Mouse (Mus musculus): ENCODE measurements around the gene Sgk2. TPM values are rescaled to one million over a fixed set of nuclear protein-coding genes. Genes with fewer than 3 reads are reported as not detected.

Sgk2 gene
- total RNA-seq (2022) = 1 to 10 TPM in 2 of 4 experiments, not detected in 2; 1.5 to 2.6 TPM

GRCm38 (mm10) chr2:162987218-162987617 is at the start of gene Sgk2:
Gene Sgk2, plus strand, starts transcription at chr2:162987330.
- no peak for DNase-seq

GRCm38 (mm10) chr2:162939562-162939961 is 47.6 kb upstream of the Sgk2 start:
- DNase-seq = no peak

DNA sequence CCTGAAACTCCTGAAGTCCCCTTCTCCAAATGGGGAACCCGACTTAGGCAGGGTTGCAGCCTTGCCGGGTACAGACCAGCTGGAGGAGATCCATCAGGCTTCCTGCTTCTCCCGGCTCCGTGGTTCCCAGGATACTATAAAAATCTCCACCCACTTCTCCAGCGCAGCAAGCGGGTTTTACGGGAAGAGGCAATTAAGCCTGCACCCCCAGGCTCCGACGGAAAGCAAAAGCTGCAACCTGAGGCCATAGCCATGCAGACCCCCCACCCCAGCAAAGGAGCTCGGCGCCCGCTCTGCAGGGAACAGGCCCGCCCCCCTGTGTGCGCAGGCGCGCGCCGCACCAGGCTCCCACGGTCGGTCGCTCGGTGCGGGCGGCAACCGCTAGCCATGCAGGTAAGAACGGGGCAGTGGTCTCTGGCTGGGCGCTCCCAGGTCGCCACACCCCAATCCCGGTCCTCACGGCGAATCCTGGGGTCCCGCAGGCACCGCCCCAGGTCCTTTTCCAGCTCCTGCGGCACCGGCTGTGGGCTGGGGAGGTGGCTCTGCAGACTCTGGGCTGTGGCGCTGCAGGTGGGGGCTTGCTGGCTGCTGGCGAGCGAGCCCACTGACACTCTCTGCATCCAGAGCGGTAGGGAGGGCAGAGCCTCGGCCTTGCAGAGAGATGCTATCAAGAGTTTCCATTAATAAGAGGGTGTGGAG is 43.8 kb upstream of the Sgk2 start, which contains the start of gene L3mbtl1:
L3mbtl1 (plus strand) TSS at position 325 of the 699 bp plus-strand sequence.
- no peak for DNase-seq

- no peak for DNase-seq
Measured at GRCm38 (mm10) chr2:162943931-162944330, 43.2 kb upstream of the Sgk2 start.

GRCm38 (mm10) chr2:162946964-162947363 is 40.2 kb upstream of the Sgk2 start:
- DNase-seq = no peak

DNA sequence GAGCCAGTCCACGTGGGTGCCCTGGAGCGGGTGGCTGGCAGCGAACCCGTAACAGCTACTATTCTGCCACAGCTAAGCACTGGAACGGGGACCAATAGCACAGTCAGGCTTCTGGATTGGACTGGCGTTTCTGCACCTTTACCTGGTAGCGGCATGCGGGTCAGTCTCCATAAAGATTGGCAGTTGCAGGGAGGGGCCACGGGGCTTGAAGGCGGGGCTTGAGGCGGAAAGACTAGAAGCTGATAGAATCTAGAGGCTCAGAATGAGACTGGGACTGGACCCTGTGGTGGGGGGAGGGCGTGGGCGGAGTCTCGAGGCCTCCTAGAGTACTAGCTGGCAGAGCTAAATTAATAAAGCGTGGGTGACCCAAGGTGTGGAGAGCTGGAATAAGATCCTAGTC is 39.4 kb upstream of the Sgk2 start:
- DNase-seq = no peak

GRCm38 (mm10) chr2:162948221-162948620 is 38.9 kb upstream of the Sgk2 start:
- DNase-seq = no peak

- no peak for DNase-seq
Measured at GRCm38 (mm10) chr2:162950776-162951175, 36.4 kb upstream of the Sgk2 start.

DNA sequence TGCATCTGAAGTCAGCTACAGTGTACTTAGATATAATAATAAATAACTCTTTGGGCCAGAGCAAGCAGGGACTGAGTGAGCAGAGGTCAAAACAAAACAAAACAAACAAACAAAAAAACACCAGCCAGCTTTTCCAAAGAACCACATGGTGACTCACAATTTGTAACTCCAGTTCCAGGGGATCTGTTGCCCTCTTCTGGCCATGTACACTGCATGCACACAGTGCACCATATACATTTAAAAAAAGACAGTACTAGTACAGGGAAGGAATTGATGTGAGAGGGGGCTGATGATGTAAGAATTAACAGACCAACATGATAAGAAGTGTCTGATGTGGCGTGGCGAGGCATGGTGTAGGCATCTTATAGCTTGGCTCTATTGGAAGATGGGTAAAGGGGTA is 30.3 kb upstream of the Sgk2 start:
- no peak for DNase-seq

GRCm38 (mm10) chr2:162961321-162961720 is 25.8 kb upstream of the Sgk2 start:
- no peak for DNase-seq

DNA sequence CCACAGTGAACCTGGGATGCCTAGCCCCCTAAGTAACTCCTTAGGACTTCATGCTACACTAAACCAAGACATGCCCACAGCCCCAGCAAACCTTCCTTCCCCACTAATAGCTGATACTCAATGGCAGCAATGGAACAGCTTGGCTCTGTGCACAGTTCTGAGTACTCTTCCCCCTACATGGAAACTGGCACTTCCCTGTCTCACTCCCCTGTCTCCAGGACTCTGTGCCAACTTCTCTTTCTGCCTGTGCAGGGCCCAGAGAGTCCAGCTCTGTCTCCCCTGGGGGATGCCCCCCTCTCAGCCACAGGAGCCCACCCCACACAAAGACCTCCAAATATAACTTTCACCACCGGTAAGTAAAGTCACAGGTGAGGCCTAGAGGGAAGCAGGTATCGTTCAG is 20.4 kb upstream of the Sgk2 start:
- no peak for DNase-seq

DNA sequence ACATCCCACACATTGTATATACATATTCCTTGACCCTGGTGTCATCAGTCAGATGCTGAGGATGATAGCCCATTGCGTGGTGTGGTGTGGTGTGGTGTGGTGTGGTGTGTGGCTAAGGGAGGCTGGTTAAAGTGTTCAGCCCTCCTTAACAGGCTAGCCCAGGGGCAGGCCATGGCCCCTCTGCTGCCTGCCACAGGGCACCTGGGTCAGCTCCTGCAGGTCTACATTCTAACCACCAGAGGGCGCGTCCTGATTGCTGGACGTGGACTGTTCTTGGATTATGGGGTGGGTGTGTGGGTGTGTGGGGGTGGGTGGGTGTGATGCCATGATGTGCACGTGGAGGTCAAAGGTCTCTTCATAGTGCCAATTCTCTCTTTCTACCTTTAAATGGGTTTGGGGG is 18.8 kb upstream of the Sgk2 start:
- DNase-seq = no peak

DNA sequence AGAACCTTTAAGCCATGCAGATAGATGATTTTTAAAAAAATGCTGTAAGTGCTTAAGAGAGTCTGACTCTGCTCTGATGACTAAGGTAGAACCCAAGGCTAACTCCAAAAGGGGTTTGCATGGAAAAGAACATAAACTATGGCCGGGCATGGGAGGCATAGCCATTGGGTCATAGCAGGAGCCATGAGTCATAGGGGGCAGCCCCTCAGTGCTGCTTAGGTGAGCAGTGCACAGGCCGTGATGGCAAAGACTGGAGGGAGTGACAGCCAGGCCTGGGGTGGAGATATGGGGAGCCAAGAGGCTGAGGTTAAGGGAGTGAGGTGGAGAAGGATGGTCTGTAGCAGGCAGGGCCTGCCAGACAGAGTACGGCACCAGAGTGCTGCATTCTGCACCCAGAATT is 18.0 kb upstream of the Sgk2 start:
- no peak for DNase-seq

DNA sequence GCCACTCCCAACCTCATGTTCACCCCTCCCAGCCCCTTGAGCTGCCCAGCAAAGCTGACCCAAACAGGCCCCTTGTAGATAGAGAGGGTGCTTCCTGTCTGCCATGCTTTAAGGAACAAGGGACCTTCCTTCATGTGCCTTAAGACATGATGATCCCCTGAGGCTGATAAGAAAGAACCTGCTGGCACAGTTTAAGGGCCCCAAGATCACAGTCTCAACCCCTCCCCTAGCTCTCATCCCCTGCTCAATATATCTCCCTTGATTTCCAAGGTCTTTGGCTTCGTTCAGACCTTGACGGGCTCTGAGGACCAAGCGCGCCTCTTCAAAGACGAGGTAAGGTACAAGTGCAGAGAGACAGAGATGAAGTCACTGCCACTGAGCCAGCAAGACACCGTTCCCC is 16.2 kb upstream of the Sgk2 start:
- DNase-seq = no peak

DNA sequence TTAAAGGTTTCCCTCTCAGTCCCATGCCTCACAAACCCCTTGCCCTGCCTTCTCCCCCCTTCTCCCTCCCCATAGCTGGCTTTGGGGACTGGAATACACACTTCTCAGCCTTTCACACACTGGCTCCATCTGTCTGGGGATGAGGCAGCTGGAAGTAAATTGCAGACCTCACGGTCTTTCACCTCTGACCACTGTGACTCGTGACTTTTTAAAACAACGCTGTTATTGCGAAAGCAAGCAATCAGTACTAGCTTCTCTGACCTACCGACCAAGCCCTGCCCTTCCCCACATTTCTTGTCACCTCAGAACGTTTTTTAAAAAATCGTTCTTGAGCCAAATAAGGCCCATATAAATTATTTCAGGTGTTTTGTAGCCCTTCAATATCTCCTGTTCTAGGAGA is 14.4 kb upstream of the Sgk2 start:
- no peak for DNase-seq

- no peak for DNase-seq
Measured at GRCm38 (mm10) chr2:162973206-162973605, 13.9 kb upstream of the Sgk2 start.

DNA sequence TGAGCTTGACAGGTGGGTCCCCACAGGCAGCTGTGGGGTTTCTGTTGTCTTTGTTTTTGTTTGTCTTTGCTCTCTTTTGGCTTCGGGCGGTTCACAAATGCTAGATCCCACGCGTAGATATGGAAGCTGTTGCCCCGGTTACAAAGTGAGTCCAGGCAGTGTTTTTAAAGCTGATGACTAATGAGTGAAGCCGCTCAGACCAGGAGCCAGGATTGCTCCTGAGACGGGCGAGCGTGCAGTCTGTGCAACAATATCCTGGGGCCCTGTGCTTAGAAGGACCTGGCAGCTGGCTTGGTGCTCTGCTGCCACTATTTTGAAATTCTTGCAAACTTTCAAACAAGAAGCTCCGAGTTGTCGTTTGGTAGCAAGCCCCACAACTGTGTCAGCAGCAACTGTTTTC is 13.5 kb upstream of the Sgk2 start:
- no peak for DNase-seq

DNA sequence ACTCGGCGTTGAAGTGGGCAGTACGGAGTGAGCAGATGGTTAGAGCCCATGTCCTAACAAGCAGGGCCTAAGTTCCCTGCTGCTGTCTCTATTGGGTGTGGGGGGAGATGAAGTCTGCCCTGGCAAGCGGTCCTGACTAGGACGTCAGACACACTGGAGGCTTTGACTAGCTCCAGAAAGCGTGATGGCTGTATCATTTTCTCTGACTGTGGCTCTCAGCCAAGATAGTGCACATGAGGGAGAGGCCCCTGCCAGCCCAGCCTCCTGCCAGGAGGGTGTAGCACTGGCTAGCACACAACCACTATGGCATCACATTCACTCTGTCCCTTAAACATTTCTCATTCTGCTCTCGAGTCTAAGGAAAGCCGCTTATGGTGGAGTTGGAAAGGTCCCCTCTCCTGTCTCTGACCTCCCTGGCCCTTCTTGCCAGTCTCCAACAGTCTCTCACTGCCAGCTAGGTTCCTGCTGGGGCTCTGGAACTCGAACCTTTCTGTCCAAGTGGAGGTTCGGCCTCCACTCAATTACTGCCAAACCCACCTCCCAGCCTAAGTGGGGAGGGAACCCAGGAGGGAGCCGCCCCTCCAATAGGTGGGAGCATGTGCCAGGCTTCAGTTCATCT is 11.9 kb upstream of the Sgk2 start:
- no peak for DNase-seq

GRCm38 (mm10) chr2:162976001-162976400 is 11.1 kb upstream of the Sgk2 start:
- DNase-seq = peak; percentile 60

GRCm38 (mm10) chr2:162984381-162984780 is 2.7 kb upstream of the Sgk2 start:
- no peak for DNase-seq

DNA sequence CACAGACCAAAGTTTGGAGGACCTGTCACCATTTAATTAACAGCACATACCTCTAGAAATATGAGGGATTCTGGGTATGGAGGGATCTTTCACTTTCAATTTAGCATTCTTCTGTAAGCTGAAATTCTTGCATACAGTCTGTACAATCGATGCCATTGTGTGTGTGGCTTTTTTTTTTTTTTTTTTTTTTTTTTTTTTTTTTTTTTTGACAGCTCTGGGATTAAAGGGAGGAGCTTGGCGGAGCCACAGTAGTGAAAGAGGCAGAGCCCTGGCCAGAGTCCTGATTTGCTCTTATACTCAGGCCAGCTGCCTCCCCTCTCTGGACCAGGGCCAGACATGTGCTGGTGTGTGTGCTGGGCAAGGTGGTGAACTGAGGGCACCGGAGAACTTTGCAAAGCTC is 1.2 kb upstream of the Sgk2 start:
- peak; percentile 42 for DNase-seq

DNA sequence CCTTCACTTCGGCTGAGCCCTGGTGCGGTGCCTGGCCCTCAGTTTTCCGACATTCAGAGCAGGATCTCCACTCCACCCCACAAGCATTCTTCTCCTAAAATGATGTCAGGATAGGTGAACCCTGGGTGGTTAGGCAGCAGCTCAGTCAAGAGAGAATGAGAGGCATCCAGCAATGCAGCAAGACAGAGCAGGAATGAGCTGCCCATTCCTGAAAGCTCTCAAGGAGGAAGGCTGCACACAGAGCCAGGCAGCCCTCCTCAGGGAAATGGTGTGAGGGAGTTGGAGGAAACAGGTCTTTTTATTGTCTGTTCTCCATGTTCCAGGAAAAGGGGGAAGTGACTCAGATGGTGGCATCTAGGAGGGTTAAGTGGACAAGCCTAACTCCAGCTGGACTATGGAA is 366 bp upstream of the Sgk2 start:
- no peak for DNase-seq

- no peak for DNase-seq
Measured at GRCm38 (mm10) chr2:162988235-162988634, 1.1 kb downstream of the Sgk2 start.

- no peak for DNase-seq
Measured at GRCm38 (mm10) chr2:162991394-162992083, 4.4 kb downstream of the Sgk2 start.
